Mouse (Mus musculus) C2C12 (cell line): ENCODE results near the gene Wwp2. TPM values are rescaled to one million over a fixed set of nuclear protein-coding genes. Genes with fewer than 3 reads are reported as not detected.

Experiments
- H3K27me3 ChIP-seq: one replicate; pipeline ENCODE4 v1.6.1; 2011; ENCODE audit not compliant: control insufficient read depth, insufficient read depth, insufficient read length
- H3K36me3 ChIP-seq: one replicate; pipeline ENCODE4 v1.6.1; 2011; ENCODE audit not compliant: control insufficient read depth, insufficient read depth
- H3K4me3 ChIP-seq: one replicate; pipeline ENCODE4 v1.5.1; 2011; ENCODE audit warnings: mild to moderate bottlenecking, control low read depth; ENCODE audit not compliant: poor library complexity, insufficient read depth, severe bottlenecking
- H3K79me2 ChIP-seq: one replicate; pipeline ENCODE4 v1.6.1; 2011; ENCODE audit not compliant: control insufficient read depth, insufficient read depth
- H3K79me3 ChIP-seq: one replicate; pipeline ENCODE4 v1.6.1; 2011; ENCODE audit warnings: low read depth, control low read depth
- H3ac ChIP-seq: one replicate; pipeline ENCODE3; 2011; ENCODE audit warnings: low read depth; ENCODE audit not compliant: control insufficient read depth, insufficient read length
- CEBPB ChIP-seq: IDR thresholded peaks from one replicate; pipeline ENCODE4 v1.6.1; 2011; ENCODE audit warnings: low read depth, mild to moderate bottlenecking, control low read depth, moderate library complexity
- CTCF ChIP-seq: IDR thresholded peaks from one replicate; pipeline ENCODE4 v1.5.1; 2011; ENCODE audit not compliant: control insufficient read depth, insufficient read depth, insufficient read length
- FOSL1 ChIP-seq: IDR thresholded peaks from one replicate; pipeline ENCODE4 v1.8.0; 2011; ENCODE audit warnings: mild to moderate bottlenecking, low read length; ENCODE audit not compliant: poor library complexity, insufficient read depth, severe bottlenecking
- MAX ChIP-seq: IDR thresholded peaks from one replicate; pipeline ENCODE4 v1.6.1; 2011; ENCODE audit warnings: mild to moderate bottlenecking, control low read depth
- MYOD1 ChIP-seq: IDR thresholded peaks from one replicate; pipeline ENCODE4 v1.6.1; 2011; ENCODE audit warnings: low read depth; ENCODE audit not compliant: control insufficient read depth, insufficient read length
- MYOG ChIP-seq: IDR thresholded peaks from one replicate; pipeline ENCODE4 v1.6.1; 2011; ENCODE audit not compliant: control insufficient read depth, insufficient read length; ENCODE audit errors: extremely low read depth
- USF1 ChIP-seq: IDR thresholded peaks from one replicate; pipeline ENCODE4 v1.6.1; 2011; ENCODE audit warnings: low read depth, mild to moderate bottlenecking, control low read depth, moderate library complexity
- polyA plus RNA-seq: library from polyadenylated mRNA; unstranded; fragments of >200 nt; fragmentation: generic; extraction: Trizol; gene quantifications from one replicate; pipeline ENCODE4 v1.2.1, GENCODE M21; 2012; ENCODE audit warnings: missing spikeins

Wwp2 gene
- polyA plus RNA-seq, 1 experiment: 78.8 TPM

GRCm38 (mm10) chr8:107504239-107504985 is 68.2 kb downstream of the Wwp2 start:
- Histone ChIP-seq H3K79me2 (peaks cover 34% of the 10 kb centered on the region), H3K4me3 (no peak overlapping the region), H3K79me3 (peaks cover 4% of the 10 kb centered on the region), H3K27me3 (no peaks in the 10 kb centered on the region), H3ac (peak overlapping the region; percentile 19), H3K36me3 (peaks cover 27% of the 10 kb centered on the region)
- TF ChIP-seq CTCF (no peak), MYOD1 (peak; percentile 75), MAX (peak; percentile 9), CEBPB (no peak), FOSL1 (peak; percentile 25), USF1 (no peak)

- Histone ChIP-seq H3K27me3 (no peaks in the 10 kb centered on the region), H3K36me3 (peaks cover 33% of the 10 kb centered on the region), H3K79me3 (peaks cover 4% of the 10 kb centered on the region), H3K4me3 (no peak overlapping the region), H3ac (no peak overlapping the region), H3K79me2 (peaks cover 27% of the 10 kb centered on the region)
- no peak for TF ChIP-seq CEBPB
Measured at GRCm38 (mm10) chr8:107505271-107505670, 69.1 kb downstream of the Wwp2 start.

GRCm38 (mm10) chr8:107507019-107507418 is 70.9 kb downstream of the Wwp2 start:
- TF ChIP-seq FOSL1: no peak
- TF ChIP-seq MYOG: no peak
- no peak for TF ChIP-seq CTCF
- H3K27me3 ChIP-seq: no peaks in the 10 kb centered on the region
- peaks cover 4% of the 10 kb centered on the region for H3K79me3 ChIP-seq
- no peak overlapping the region for H3ac ChIP-seq
- H3K4me3 ChIP-seq: no peak overlapping the region
- H3K36me3 ChIP-seq: peaks cover 33% of the 10 kb centered on the region
- H3K79me2 ChIP-seq: peaks cover 27% of the 10 kb centered on the region

- H3K79me2 ChIP-seq: peaks cover 22% of the 10 kb centered on the region
- H3K79me3 ChIP-seq: peaks cover 2% of the 10 kb centered on the region
- peaks cover 33% of the 10 kb centered on the region for H3K36me3 ChIP-seq
- H3K27me3 ChIP-seq: no peaks in the 10 kb centered on the region
- TF ChIP-seq MYOG: no peak
- no peak for TF ChIP-seq MYOD1
- TF ChIP-seq MAX: no peak
- no peak for TF ChIP-seq CTCF
- no peak for TF ChIP-seq CEBPB
- TF ChIP-seq USF1: no peak
- H3ac ChIP-seq: no peak overlapping the region
- no peak overlapping the region for H3K4me3 ChIP-seq
Measured at GRCm38 (mm10) chr8:107510204-107510603, 74.0 kb downstream of the Wwp2 start.

- Histone ChIP-seq H3K27me3 (no peaks in the 10 kb centered on the region), H3K79me3 (peaks cover 2% of the 10 kb centered on the region), H3K36me3 (peaks cover 33% of the 10 kb centered on the region), H3K4me3 (no peak overlapping the region), H3ac (no peak overlapping the region), H3K79me2 (peaks cover 16% of the 10 kb centered on the region)
- TF ChIP-seq MYOG: no peak
- no peak for TF ChIP-seq USF1
- no peak for TF ChIP-seq MYOD1
- no peak for TF ChIP-seq FOSL1
- no peak for TF ChIP-seq CTCF
- no peak for TF ChIP-seq MAX
Measured at GRCm38 (mm10) chr8:107510766-107511165, 74.6 kb downstream of the Wwp2 start.

GRCm38 (mm10) chr8:107513249-107513648 is 77.1 kb downstream of the Wwp2 start:
- TF ChIP-seq MYOD1: no peak
- no peak for TF ChIP-seq FOSL1
- TF ChIP-seq USF1: no peak
- no peak for TF ChIP-seq CTCF
- TF ChIP-seq MYOG: no peak
- TF ChIP-seq CEBPB: no peak
- no peak for TF ChIP-seq MAX
- no peaks in the 10 kb centered on the region for H3K79me2 ChIP-seq
- H3K36me3 ChIP-seq: peaks cover 21% of the 10 kb centered on the region

More at GRCm38 (mm10) chr8:107513249-107513648, 77.1 kb downstream of the Wwp2 start:
- Histone ChIP-seq H3K4me3 (no peak overlapping the region), H3K79me3 (no peaks in the 10 kb centered on the region), H3ac (no peak overlapping the region), H3K27me3 (no peaks in the 10 kb centered on the region)
